Mouse (Mus musculus): ENCODE results near the gene Prickle2. TPM values are rescaled to one million over a fixed set of nuclear protein-coding genes. Genes with fewer than 3 reads are reported as not detected.

Prickle2 gene
- polyA plus RNA-seq, 1 experiment from 2014 or later, result 7.0 TPM

DNA sequence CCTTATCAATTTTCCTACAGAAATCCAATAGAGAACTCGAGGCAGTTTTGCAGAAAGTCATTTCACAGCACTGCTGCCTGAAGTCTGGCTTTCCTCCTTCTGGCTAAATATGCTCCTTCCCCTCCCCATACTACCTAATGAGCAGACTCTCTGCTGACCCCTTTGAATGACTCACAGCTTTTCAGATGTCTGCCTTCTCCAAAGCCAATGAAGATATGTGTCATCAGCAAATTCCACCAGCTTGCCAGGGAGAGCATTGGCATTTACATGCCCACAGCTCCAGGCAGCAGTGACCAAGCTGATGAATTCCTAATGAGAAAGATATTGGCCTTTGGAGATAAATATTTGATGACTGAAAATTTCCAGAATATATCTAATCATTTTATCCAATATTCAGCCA is 121.9 kb downstream of the Prickle2 start:
- Histone ChIP-seq H3K9ac (replicated peaks) (no peak overlapping the region), H3K9me3 (no peaks in the 10 kb centered on the region), H3K4me2 (no peak overlapping the region), H3K27me3 (no peaks in the 10 kb centered on the region), H3K27ac (no peak overlapping the region), H3K4me1 (replicated peaks) (no peaks in the 10 kb centered on the region), H3K36me3 (no peaks in the 10 kb centered on the region), H3K4me3 (replicated peaks) (no peak overlapping the region)
- ATAC-seq (ENCODE audit: insufficient number of reproducible peaks, insufficient read depth, low FRiP score, low TSS enrichment, low read depth), result no peak
- 78% methylated on average over 1 of the region's 1 CpGs for whole genome bisulfite sequencing

DNA sequence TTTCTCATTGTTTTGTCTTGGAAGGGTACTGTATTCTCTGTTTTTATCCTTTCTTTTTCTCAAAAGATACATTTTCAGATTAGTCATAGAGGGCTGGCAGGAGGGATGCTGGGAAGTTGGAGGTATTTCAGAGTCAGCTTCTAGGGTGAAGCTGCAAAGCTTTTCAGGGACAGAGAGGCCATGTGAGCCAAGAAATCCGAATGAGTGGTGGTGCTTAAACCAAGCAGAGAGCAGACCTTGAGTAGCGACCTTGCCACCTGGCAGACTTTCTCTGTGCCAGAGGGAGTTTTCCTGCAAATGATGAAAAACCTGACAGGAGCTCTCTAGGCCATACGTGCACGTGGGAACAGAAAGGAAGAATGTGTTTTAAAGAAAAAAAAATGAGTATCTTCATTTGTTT is 130.7 kb downstream of the Prickle2 start:
- Histone ChIP-seq H3K27ac (no peak overlapping the region), H3K36me3 (no peaks in the 10 kb centered on the region), H3K27me3 (no peaks in the 10 kb centered on the region), H3K4me2 (no peak overlapping the region), H3K4me1 (replicated peaks) (no peaks in the 10 kb centered on the region), H3K9me3 (no peaks in the 10 kb centered on the region), H3K4me3 (replicated peaks) (no peak overlapping the region), H3K9ac (replicated peaks) (no peak overlapping the region)
- 68% methylated on average over 4 of the region's 4 CpGs for WGBS
- no peak for ATAC-seq (ENCODE audit: insufficient number of reproducible peaks, insufficient read depth, low FRiP score, low TSS enrichment, low read depth)

DNA sequence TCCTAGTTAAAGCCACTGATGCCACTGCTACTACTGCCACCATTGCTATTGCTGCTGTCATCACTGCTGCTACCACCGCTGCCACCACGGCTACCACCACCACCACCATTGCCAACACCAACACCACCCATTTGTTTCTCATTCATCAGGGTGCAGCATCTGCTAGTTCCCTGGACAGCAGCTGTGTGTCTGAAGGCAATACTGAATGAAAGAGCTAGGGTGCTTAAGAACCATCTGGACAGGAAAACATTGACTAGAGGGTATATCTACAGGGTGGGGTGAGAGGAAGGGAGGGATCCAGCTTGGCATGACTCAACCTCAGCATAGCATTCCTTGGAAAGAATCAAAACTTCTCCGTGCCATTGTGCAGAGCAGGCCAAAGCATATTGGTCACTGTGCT is 133.8 kb downstream of the Prickle2 start:
- ATAC-seq (ENCODE audit: insufficient number of reproducible peaks, insufficient read depth, low FRiP score, low TSS enrichment, low read depth), result no peak
- Histone ChIP-seq H3K36me3 (no peaks in the 10 kb centered on the region), H3K9me3 (no peaks in the 10 kb centered on the region), H3K27ac (no peak overlapping the region), H3K9ac (replicated peaks) (no peak overlapping the region), H3K4me3 (replicated peaks) (no peak overlapping the region), H3K4me1 (replicated peaks) (no peaks in the 10 kb centered on the region), H3K27me3 (no peaks in the 10 kb centered on the region), H3K4me2 (no peak overlapping the region)
- 88% methylated on average over 3 of the region's 3 CpGs for WGBS

DNA sequence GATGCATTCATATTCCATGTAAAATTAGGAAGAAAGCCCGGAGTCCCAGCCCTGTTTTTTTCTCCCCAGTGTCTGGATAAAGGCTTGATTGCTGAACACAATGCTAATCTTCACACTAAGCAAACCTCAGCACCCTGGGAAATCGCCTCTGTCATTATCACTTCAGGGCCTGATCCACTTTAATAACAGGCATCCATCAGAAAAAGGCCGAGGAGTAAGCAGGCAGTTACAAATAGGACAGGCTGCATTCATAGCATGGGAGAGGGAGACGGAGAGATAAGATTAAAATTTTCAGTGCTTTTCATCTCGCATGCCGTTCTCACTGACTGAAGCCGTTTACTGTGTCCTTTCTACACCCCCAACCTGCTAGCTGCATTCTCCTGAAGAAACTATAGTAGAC is 135.9 kb downstream of the Prickle2 start:
- H3K4me2 ChIP-seq, result no peak overlapping the region
- no peak overlapping the region for H3K9ac ChIP-seq (replicated peaks)
- no peak for ATAC-seq (ENCODE audit: insufficient number of reproducible peaks, insufficient read depth, low FRiP score, low TSS enrichment, low read depth)
- H3K27me3 ChIP-seq, result no peaks in the 10 kb centered on the region
- no peaks in the 10 kb centered on the region for H3K36me3 ChIP-seq
- 75% methylated on average over 7 of the region's 7 CpGs for WGBS
- no peak overlapping the region for H3K4me3 ChIP-seq (replicated peaks)
- no peak overlapping the region for H3K27ac ChIP-seq
- H3K4me1 ChIP-seq (replicated peaks), result no peaks in the 10 kb centered on the region
- H3K9me3 ChIP-seq, result no peaks in the 10 kb centered on the region

DNA sequence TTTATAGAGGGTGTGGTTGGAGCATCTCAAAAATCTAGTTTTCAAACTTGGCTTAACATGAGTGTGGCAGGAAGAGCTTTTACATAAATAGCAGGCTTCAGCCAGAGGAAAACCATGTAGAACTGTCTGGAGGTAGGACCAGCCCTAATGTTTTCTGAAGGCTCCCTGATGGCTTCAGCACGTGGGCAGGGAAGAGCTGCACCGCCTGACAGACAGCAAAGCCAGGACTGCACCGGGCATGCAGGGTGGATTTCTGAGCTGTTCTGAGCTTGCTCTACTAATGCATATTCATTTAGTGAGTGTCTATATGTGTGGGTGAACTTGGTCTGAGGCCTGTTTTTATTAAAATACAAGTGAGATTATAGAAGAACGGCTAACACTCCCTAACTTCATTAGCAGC is 136.7 kb downstream of the Prickle2 start:
- ATAC-seq (ENCODE audit: insufficient number of reproducible peaks, insufficient read depth, low FRiP score, low TSS enrichment, low read depth), result no peak
- Histone ChIP-seq H3K4me3 (replicated peaks) (no peak overlapping the region), H3K36me3 (no peaks in the 10 kb centered on the region), H3K4me1 (replicated peaks) (no peaks in the 10 kb centered on the region), H3K9ac (replicated peaks) (no peak overlapping the region), H3K27me3 (no peaks in the 10 kb centered on the region), H3K27ac (no peak overlapping the region), H3K4me2 (no peak overlapping the region), H3K9me3 (no peaks in the 10 kb centered on the region)
- 69% methylated on average over 4 of the region's 4 CpGs for WGBS

DNA sequence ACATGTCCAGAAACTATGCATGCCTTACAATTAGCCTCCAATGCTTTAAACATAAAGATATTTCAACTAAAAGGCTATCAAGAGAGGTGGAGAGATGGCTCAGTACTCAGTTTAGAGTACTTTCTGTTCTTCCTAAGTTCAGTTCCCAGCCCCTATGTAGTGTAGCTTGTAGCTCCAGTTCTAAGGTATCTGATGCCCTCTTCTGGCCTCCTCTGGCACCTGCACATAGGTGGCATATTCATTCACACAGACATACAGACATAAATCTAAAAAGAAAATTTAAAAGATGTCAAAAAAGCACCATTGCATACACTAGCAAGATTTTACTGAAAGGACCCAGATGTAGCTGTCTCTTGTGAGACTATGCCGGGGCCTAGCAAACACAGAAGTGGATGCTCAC is 146.7 kb downstream of the Prickle2 start:
- H3K27me3 ChIP-seq, result no peaks in the 10 kb centered on the region
- no peak overlapping the region for H3K4me2 ChIP-seq
- no peaks in the 10 kb centered on the region for H3K36me3 ChIP-seq
- no peaks in the 10 kb centered on the region for H3K9me3 ChIP-seq
- peaks cover 4% of the 10 kb centered on the region; the same call in 1 of the 2 replicates for H3K4me1 ChIP-seq (replicated peaks)
- no peak overlapping the region for H3K9ac ChIP-seq (replicated peaks)
- H3K27ac ChIP-seq, result no peak overlapping the region
- no peak for ATAC-seq (ENCODE audit: insufficient number of reproducible peaks, insufficient read depth, low FRiP score, low TSS enrichment, low read depth)
- 100% methylated on average over 1 of the region's 1 CpGs for WGBS
- H3K4me3 ChIP-seq (replicated peaks), result no peak overlapping the region

DNA sequence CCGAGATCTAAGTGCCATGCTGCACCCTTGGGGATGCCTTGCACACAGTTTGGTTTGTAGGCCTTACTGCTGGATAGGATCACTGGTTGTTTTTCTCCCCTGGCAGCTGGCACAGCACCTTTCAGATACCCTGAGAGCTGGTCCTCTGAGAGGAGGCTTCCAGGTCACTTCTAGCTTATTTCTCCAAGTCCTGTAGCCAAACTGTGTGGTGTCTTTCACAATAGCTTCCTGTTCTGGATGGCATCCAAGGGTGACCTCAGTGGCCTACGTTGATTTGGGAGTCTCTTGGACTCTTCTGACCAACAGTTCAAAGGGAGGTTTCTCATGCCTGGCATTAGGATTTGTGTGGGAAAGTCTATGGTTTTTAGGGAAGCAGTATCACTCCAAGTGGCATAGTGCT is 150.3 kb downstream of the Prickle2 start:
- WGBS, result 78% methylated on average over 2 of the region's 2 CpGs
- no peak for ATAC-seq (ENCODE audit: insufficient number of reproducible peaks, insufficient read depth, low FRiP score, low TSS enrichment, low read depth)

DNA sequence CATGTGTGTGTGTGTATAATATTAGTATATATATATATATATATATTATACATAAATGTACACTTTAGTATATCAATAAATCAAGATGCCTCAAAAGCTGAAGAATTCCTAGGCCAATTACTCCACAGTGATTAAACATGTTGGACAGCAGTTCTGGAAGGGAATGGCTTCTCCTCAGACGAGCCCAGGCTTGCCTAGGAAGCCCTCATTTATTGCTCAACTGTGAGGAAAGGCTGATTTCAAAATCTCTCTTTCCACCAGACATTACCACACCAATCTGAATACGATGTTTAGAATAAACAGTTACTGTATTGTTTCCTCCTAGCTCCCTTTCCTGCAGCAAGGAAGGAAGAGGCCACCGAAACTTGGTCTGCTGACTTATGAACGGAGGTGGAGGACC is 152.9 kb downstream of the Prickle2 start:
- WGBS, result 87% methylated on average over 4 of the region's 4 CpGs
- Histone ChIP-seq H3K36me3 (no peaks in the 10 kb centered on the region), H3K4me3 (replicated peaks) (no peak overlapping the region), H3K4me2 (no peak overlapping the region), H3K4me1 (replicated peaks) (peaks cover 9% of the 10 kb centered on the region; the same call in 1 of the 2 replicates), H3K9me3 (peaks cover 6% of the 10 kb centered on the region; the same call in 1 of the 2 replicates), H3K27me3 (no peaks in the 10 kb centered on the region), H3K27ac (no peak overlapping the region), H3K9ac (replicated peaks) (no peak overlapping the region)
- ATAC-seq (ENCODE audit: insufficient number of reproducible peaks, insufficient read depth, low FRiP score, low TSS enrichment, low read depth), result no peak

More for the DNA sequence above, 150.3 kb downstream of the Prickle2 start:
- Histone ChIP-seq H3K36me3 (no peaks in the 10 kb centered on the region), H3K4me1 (replicated peaks) (peaks cover 9% of the 10 kb centered on the region; the same call in 1 of the 2 replicates), H3K9ac (replicated peaks) (no peak overlapping the region), H3K27me3 (no peaks in the 10 kb centered on the region), H3K27ac (no peak overlapping the region), H3K4me2 (no peak overlapping the region), H3K9me3 (peaks cover 6% of the 10 kb centered on the region; the same call in 1 of the 2 replicates), H3K4me3 (replicated peaks) (no peak overlapping the region)

DNA sequence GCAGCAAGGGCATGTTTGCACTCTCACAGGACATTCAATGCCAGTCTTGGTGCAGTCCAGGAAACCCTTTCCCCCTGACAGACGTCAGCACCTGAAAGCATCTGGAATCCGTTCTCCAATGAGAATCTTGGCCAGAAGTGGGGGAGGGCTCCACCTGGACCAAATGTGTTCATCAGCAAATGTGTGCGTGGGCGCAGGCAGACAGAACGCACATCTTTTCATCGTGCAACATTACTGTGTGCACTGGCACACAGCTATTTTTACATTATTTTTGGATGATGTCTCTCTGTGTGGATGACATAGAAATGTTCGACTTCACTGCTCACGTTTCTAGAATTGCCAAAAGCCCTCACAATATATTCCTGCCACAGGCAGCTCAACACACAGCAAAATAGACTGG is 156.7 kb downstream of the Prickle2 start:
- Histone ChIP-seq H3K36me3 (no peaks in the 10 kb centered on the region), H3K9ac (replicated peaks) (no peak overlapping the region), H3K27ac (no peak overlapping the region), H3K9me3 (peaks cover 6% of the 10 kb centered on the region; the same call in 1 of the 2 replicates), H3K4me3 (replicated peaks) (no peak overlapping the region), H3K4me2 (no peak overlapping the region), H3K27me3 (no peaks in the 10 kb centered on the region), H3K4me1 (replicated peaks) (peaks cover 5% of the 10 kb centered on the region; the same call in 1 of the 2 replicates)
- 61% methylated on average over 8 of the region's 8 CpGs for WGBS
- ATAC-seq (ENCODE audit: insufficient number of reproducible peaks, insufficient read depth, low FRiP score, low TSS enrichment, low read depth), result no peak

DNA sequence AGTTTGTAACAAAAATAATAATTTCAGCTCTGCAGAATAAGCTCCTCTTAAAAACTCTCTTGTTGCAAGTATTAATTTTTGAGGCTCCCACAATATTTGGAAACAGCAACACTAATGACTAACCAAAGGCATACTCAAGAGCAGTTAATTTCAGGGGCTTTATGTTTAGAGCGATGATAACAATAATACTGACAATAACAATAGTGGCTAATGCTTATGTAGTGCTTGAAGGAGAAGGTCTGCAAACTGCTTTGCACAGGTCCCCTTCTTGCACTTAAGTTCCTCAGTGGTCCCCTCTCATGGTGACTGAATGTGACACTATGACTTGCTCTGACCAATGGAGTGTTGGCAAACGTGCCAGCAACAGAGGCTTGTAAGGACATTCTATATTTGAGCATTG is 160.8 kb downstream of the Prickle2 start:
- H3K9ac ChIP-seq (replicated peaks), result no peak overlapping the region
- 87% methylated on average over 2 of the region's 2 CpGs for WGBS
- no peak for ATAC-seq (ENCODE audit: insufficient number of reproducible peaks, insufficient read depth, low FRiP score, low TSS enrichment, low read depth)
- H3K4me3 ChIP-seq (replicated peaks), result no peak overlapping the region
- H3K36me3 ChIP-seq, result no peaks in the 10 kb centered on the region
- H3K27ac ChIP-seq, result no peak overlapping the region
- H3K9me3 ChIP-seq, result no peaks in the 10 kb centered on the region
- H3K27me3 ChIP-seq, result no peaks in the 10 kb centered on the region
- H3K4me1 ChIP-seq (replicated peaks), result peaks cover 5% of the 10 kb centered on the region
- H3K4me2 ChIP-seq, result no peak overlapping the region

DNA sequence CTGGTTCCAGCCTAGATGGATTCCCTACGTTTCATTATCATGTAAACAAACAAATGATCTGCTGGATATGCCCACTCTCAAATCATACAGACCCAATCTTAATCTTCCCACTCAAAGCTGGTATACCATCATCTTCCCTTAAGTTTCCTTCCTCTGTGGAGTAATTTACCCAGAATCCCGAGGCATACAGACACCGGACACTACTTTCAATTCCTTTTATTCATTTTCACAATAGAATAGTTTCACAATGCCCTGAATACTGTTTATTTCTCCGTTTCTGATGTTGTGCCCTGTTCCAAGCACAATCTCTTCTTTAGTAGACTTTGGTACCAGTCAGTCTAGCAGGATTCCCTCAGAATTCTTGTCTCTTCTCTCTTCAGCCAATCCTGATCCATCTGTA is 162.1 kb downstream of the Prickle2 start:
- Histone ChIP-seq H3K4me3 (replicated peaks) (no peak overlapping the region), H3K27me3 (no peaks in the 10 kb centered on the region), H3K9ac (replicated peaks) (no peak overlapping the region), H3K27ac (no peak overlapping the region), H3K36me3 (no peaks in the 10 kb centered on the region), H3K4me1 (replicated peaks) (peaks cover 5% of the 10 kb centered on the region), H3K9me3 (no peaks in the 10 kb centered on the region), H3K4me2 (no peak overlapping the region)
- ATAC-seq (ENCODE audit: insufficient number of reproducible peaks, insufficient read depth, low FRiP score, low TSS enrichment, low read depth), result no peak
- 94% methylated on average over 4 of the region's 4 CpGs for WGBS

DNA sequence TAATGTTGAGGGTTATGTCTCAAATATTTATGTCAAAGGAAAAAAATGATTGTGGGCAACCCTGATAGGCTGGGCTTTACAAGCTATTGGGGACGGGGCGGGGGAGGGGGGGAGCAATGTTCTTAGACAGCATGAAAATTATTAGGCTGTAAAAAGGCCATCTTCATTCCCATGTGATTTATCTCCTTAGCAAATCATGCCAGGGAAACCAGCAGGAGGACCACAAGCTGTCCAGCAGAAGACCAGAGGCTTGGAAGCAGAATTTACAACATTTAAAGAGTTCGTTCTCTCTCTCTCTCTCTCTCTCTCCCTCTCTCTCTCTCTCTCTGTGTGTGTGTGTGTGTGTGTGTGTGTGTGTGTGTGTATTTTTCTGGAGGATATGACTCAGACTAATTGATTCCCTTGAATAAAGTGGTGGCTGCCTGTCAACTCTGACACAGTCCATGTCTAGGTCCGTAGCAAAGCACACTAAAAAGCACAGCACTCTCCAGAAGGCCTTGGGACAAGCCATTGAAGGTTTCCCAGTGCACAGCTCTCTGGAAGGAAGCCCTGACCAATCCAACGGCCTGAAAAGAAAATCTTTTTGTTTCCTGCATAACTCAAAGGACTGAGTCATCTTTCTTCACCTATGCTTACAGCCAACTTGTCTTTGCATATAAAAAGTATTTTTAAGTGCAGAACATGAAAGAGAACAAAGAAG is 163.4 kb downstream of the Prickle2 start:
- ATAC-seq (ENCODE audit: insufficient number of reproducible peaks, insufficient read depth, low FRiP score, low TSS enrichment, low read depth), result no peak
- Histone ChIP-seq H3K9me3 (no peaks in the 10 kb centered on the region), H3K4me3 (replicated peaks) (no peak overlapping the region), H3K36me3 (no peaks in the 10 kb centered on the region), H3K9ac (replicated peaks) (no peak overlapping the region), H3K27ac (no peak overlapping the region), H3K27me3 (no peaks in the 10 kb centered on the region), H3K4me1 (replicated peaks) (peaks cover 5% of the 10 kb centered on the region), H3K4me2 (no peak overlapping the region)
- WGBS, result 63% methylated on average over 5 of the region's 5 CpGs
